Mouse (Mus musculus) kidney, adult 8-10 months (tissue): ENCODE measurements at regions not wholly inside any gene's neighbourhood (a gene's known extent, or its start where the extent isn't known, plus 50 kb on each side); places are given as distances from the start of the nearest gene placed in this dataset.
"Not testable (repeated sequence)": the region's sequence is repeated elsewhere in the genome, so short reads cannot be mapped to it uniquely, and the experiment has no call there.

ENCODE experiments used
- DNase-seq, 2 experiments: peaks; one replicate each; pipeline ENCODE4 v3.0.0; 2022

- no peak for DNase-seq
Observed at GRCm38 (mm10) chr7:113705929-113706328, 59.9 kb upstream of the Spon1 start.

GRCm38 (mm10) chr7:113707596-113707995, 58.2 kb upstream of the Spon1 start:
- no peak for DNase-seq

- DNase-seq: no peak
Observed at GRCm38 (mm10) chr7:113710541-113711270, 55.1 kb upstream of the Spon1 start.

- not testable (repeated sequence) for DNase-seq
Observed at GRCm38 (mm10) chr7:113711356-113711755, 54.4 kb upstream of the Spon1 start.
